Mouse (Mus musculus): Measurements from ENCODE around the gene Naip1.
"Not testable (repeated sequence)": the region's sequence is repeated elsewhere in the genome, so short reads cannot be mapped to it uniquely, and the experiment has no call there.

Gene Naip1

DNA sequence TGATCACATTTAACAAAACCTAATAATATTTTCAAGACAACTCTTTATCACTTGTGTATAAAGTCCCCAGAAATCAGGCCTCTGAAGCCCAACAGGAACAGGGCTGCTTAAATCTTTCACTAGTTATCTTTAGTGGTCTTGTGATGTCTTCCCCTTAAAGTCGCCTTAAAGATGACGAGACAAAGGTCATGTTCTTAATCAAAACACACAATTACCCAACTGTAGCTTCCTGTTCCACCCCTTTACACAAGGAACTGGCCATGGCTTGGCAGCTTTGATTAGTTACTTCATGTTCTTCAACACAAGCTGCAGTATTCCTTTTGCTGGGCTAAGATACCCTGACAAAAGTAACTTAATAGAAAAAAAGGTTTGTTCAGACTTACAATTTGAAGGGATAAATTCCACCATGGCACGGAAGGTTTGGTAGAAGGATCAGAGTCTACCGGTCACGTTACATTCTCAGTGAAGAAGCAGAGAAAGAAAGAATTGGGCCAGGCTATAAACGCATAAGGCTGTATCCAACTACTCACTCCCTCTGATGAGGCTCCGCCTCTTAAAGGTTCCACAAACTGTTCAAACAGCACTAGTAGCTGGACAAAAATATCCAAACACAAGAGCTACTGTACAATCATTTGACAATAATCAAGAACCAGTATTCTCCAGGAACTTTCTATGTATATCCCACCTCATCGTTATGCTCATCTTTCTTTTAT is at the start of gene Naip1:
Gene Naip1 (minus strand): TSS at position 455 of the 713 bp plus-strand sequence.
- in situ Hi-C loops (cut with MboI; ENCODE audit: low sequenced_read_pairs), result not testable (repeated sequence)

DNA sequence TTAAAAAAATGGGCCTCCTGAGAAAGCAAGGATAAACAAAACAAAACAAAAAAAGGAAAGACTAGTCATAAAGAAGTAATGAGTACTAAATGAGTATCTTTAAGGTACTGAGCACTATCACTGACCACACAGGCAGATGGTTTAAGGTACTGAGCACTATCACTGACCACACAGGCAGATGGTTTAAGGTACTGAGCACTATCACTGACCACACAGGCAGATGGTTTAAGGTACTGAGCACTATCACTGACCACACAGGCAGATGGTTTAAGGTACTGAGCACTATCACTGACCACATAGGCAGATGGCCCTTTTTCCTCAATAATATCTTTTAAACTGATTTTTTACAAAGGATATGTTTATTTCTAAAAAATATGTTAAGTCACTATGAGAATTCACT is 47.0 kb upstream of the Naip1 start:
- in situ Hi-C loops (cut with MboI; ENCODE audit: low sequenced_read_pairs), result not testable (repeated sequence)

DNA sequence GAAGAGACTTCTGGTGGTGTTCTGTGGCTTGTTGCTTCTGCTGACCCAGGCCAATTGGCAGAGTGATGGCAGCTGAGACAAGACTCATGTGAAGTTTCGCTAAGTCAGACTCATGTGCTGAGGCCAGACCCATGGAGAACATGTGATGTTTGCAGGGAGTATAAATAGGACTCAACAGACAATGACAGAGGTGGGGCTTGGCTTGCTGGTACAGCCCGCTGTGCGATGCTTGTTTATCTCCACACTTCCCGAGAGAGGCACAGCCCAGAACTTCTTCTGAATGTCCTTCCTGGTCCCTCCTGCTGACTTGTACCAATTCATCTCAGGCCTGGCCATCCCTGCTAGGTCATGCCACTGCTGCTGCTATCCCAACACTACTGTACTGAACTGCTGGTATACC is 42.7 kb upstream of the Naip1 start:
- in situ Hi-C loops (cut with MboI; ENCODE audit: low sequenced_read_pairs), result no loop called here

DNA sequence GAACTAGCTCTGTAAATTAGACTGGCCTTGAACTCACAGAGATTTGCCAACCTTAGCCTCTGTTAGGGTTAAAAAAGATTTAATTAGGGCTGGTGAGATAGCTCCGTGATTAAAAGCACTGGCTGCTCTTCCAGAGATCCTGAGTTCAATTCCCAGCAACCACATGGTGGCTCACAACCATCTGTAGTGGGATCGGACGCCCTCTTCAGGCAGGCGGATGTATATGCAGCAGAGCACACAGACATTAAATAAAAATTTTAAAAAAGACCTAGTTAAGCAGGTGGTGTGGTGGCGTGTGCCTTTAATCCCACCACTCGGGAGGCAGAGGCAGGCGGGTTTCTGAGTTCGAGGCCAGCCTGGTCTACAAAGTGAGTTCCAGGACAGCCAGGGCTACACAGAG is 41.7 kb upstream of the Naip1 start:
- in situ Hi-C loops (cut with MboI; ENCODE audit: low sequenced_read_pairs), result not testable (repeated sequence)

DNA sequence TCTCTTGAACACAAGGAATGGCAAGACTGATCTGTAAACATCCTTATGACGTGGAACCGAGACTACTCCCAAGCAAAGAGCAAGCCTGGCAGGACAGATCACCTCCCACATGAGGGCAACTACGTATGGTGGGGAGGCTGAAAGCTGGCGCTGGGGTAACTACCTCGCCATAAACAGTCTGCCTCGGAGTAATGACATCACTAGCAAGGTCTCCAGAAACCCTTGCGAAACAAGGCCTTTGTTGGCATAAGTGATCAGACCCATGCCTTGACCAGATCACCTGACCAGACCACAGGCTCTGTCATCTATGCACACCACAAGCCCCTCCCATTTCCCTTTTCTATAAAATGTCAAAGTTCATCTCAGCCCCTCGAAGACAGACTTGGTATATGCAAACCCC is 40.6 kb upstream of the Naip1 start:
- in situ Hi-C loops (cut with MboI; ENCODE audit: low sequenced_read_pairs), result no loop called here

DNA sequence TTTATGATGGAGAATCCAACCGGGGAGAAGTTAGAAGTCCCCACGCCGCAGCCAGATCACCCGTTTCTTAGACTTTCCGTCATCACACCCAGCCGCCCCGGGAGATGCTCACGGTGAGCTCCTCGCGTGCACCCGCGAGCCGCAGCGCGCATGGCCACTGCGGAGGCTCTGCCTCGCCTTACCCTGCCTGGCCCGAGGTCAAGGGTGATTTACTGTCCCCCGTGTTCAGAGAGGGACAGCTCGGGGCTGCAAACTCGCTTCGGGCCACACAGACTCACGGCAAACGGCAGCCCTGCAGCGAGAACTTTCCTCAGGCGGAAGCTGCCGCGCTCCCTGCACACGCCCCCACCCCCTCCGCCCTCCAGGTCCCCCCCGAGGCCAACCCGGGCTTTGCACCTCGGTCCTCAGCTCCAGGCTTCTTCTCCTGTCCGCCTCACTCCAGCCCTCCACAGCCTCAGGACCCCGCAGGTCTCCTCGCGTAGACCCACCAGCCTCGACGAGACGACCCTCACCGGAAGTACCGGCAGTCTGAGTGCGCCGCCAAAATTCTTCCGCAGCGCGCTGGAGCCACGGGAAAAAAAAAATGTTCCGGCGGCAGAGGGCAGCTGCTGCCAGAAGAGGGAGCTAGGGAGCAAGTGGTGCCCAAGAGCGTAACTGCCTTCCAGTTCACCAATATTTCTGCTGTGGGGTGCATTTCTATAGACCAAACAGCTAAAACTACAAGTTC is 39.6 kb upstream of the Naip1 start, which contains the start of gene Gtf2h2:
Gene Gtf2h2 (minus strand): TSS at position 519 of the 727 bp plus-strand sequence.
- in situ Hi-C loops (cut with MboI; ENCODE audit: low sequenced_read_pairs), result no loop called here

DNA sequence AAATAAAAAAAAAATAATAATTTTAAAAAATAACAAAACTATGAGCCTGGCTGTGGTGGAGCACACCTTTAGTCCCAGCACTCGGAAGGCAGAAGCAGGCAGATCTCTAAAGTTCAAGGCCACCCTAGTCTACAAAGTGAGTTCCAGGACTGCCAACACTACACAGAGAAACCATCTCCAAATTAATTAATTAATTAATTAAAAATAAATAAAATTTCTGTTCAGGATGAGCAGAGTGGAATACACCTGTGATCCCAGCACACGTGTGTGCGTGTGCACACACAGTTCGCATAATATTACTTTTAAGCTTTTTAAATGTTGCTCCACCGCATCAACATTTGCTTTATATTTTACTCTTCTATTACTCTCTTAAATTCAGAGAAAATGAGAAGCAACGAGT is 39.0 kb upstream of the Naip1 start:
- in situ Hi-C loops (cut with MboI; ENCODE audit: low sequenced_read_pairs), result no loop called here

DNA sequence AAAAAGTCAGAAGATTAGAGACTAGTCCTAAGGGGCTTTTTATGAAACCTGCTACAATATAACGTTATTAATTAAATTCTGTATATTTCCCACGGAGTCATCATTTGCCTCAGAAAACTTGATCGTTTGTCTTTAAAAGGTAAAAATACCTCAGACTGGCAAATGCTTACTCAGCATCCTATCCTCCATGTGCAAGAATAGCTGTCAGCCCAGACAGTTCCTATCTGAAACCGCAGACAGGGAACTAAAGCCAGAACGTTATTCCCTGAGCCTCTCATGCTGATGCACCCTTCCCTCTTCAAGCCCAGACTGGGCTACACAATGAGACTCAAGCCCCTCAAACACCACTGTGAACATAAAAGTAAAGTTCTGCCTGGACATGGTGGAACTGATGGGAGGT is 37.8 kb upstream of the Naip1 start:
- in situ Hi-C loops (cut with MboI; ENCODE audit: low sequenced_read_pairs), result no loop called here

DNA sequence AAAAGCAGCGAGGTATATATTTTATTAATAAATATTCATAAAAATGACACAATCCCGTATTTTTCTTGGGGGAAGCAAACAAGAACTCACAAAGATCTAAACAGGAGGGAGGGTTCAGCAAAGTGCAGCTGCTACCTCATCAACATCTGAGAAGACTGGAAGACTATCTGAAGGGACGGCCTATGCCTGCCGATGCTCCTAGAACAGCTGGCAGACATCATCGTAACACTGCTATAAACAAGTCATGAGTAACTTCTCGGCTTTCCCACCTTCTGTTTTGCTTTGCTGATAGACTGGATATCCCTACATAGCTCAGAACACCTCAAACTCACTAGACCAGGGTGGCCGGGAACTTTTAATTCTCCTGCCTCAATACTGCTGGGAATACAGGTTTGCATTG is 30.9 kb upstream of the Naip1 start:
- in situ Hi-C loops (cut with MboI; ENCODE audit: low sequenced_read_pairs), result no loop called here

DNA sequence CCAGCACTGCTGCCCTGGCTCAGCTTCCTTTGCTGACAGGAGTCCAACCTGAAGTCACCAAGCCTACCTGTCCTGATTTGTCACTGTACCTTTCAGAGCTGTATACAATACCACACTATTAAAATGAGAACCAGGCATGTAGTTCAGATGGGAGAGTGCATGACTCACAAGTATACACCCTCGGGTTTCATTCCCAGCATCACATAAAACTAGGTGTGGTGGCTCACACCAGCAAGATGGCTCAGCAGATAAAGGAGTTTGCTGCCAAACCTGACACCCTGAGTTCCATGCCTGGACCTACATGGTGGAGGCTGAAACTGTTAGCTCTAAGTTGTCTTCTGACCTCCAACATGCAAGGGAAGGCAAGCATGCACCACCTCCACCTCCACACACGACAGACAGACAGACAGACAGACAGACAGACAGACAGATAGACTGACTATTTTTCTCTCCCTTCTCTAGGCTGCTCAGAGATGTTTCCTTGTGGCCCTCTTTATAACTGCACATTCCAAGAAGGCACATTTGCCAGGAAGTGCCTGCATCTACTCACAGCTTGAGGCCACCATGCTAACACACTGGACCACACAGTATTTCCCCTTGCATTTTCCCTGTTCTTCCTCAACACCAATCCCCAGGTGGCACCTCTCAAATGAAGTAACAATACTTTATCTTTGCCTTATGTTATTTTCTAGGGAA is 11.0 kb upstream of the Naip1 start:
- in situ Hi-C loops (cut with MboI; ENCODE audit: low sequenced_read_pairs), result no loop called here

DNA sequence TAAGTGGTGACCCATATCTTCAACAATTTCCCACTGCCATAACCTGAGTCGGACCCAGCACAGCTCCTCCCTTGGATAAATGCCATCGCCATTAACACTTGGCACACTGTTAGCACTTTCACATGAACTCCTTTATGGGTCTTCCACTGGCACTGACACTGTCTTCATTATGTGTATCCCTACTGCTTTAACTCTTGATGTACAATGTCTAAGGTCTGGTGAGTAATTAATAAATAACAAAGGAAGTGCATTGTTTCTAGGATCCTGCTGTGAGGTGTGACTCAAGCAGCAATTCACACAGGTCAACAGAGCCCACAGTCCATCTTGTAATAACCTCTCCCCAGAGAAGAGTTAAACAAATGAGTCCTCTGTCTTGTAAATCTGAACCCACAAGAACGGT is 8.7 kb upstream of the Naip1 start:
- in situ Hi-C loops (cut with MboI; ENCODE audit: low sequenced_read_pairs), result no loop called here

DNA sequence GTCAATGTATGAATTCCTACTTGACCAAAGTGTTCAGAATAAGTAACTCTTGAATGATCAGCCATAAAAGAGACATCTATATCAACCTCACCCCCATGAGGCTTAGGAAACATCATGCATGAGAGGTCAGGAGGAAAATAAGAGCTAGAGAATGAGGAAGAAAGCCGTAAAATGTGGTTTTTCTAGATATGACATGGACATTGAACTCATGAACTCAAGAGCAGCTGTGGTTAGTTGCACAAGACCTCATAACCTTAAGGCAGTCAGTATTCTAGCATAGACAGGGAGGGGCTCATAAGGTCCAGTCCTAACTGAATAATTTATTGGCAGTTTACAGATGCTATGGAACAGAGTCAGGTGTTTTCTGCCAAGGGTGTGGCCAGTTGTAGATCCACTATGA is 3.2 kb downstream of the Naip1 start:
- in situ Hi-C loops (cut with MboI; ENCODE audit: low sequenced_read_pairs), result no loop called here

DNA sequence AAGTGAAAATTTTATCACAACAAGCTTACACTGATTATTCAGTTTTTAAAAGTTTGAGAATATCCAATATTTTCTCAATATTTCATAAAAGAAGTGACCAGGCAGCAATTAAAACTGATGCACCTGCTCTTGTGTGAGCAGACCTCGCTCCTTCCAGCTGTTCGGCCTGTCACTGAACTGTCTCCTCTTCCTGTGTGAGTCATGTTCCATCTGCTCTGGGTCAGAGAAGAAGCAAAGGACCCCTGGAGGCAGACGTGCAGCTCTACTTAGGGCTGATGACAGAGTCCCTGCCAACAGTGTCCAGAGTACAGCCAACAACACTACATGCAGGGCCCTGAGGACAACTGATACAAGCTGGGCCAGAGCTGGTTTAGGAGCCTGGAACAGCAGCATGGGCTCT is 12.6 kb downstream of the Naip1 start:
- in situ Hi-C loops (cut with MboI; ENCODE audit: low sequenced_read_pairs), result no loop called here

DNA sequence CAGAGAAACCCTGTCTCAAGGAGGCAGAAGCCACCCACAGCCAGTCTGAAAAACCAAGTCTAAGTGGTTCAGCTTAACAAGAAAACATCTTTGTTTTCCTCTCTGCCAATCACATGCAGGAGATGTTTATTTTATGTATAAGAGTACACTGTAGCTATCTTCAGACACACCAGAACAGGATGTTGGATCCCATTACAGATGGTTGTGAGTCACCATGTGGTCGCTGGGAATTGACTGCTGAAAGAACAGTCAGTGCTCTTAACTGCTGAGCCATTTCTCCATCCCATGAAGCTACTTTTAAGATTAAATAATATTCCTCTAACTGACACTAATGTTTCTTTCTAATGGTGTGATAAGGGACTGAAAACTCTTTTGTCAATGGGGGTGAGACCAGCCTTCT is 14.0 kb downstream of the Naip1 start:
- in situ Hi-C loops (cut with MboI; ENCODE audit: low sequenced_read_pairs), result no loop called here

DNA sequence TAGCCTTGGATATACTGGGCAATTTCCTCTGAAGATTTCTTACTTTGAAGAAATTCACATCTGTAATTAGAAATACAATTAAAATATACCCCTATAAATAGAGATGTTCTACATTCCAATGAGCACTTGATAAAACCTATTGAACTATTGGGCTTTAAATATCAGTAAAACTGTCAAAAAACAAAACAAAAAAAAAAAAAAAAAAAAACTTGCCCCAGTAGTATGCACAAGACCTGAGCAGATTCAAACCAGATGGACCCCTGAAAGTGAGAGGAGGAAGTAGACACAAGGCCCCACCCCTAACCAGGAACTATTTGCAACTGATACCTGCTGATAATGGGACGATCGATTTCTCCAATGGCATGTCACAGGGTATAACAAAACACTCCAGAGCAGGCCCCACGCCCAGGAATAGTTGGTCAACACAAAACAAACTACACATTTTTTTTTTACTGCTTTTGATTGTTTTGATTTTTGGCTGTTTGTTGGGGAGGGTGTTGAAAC is 15.3 kb downstream of the Naip1 start:
- in situ Hi-C loops (cut with MboI; ENCODE audit: low sequenced_read_pairs), result no loop called here

DNA sequence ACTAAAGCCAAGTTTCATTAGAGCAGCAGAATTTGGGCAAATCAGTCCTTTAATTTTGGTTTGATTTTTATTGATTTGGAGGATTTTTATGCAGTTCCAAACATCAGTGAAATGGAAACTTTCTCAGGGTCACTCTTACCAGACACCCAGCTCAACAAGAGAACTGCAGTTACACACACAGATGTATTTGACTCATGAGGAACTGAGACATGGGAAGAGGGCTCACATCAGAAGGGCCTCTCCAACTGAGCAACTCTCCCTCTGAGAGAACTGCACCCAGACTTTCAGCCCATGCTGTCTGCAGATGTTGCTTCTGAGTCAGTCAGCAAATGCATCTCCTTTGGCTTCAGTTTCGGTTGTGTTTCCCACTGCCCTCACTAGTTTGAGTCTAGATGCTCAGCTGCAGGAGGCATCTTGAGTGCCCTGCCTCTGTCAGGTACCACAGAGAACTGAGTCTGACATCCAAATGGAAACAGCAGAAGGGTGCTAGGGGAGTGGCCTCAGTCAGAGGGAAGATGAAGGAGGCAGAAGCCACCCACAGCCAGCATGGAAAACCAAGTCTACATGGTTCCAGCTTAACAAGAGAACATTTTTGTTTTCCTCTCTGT is 16.0 kb downstream of the Naip1 start:
- in situ Hi-C loops (cut with MboI; ENCODE audit: low sequenced_read_pairs), result not testable (repeated sequence)

DNA sequence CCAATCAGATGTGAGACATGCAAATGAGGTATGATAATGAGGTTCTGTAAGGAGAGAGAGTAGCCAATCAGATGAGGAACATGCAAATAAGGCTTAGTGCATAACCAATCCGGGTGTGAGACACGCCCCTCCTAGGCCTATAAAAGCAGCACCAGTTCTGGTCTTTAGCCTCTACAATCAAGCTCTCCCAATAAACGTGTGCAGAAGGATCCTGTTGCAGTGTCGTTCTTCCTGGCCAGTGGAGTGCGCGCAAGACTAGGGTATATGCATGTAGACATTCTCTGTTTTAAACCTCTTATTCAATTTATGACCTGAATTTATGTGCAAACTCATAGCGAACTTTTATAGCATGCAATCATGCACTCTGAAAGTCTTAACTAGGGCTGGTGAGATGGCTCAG is 32.7 kb downstream of the Naip1 start:
- in situ Hi-C loops (cut with MboI; ENCODE audit: low sequenced_read_pairs), result loop anchor here (10.0 kb wide), 1 partner anchor 305 kb away; no protein-coding TSS in a partner anchor

DNA sequence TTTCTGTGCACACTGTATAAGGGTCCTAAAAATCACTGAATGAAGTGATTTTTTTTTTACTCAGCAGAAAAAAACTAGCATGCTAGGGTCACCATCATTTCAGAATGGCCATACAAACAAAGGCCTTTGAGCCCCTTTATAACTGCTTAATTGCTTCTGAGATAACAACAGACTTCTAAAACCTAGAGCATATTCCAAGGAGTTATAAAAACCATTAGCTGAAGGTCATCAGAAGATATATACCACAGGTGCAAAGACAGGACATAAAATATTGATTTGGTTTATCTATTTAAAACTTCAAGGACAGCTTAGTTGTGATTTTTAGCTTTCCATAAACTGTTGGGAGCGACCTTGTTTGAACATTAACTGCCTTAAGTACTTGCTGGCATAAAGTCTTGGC is 38.2 kb downstream of the Naip1 start:
- in situ Hi-C loops (cut with MboI; ENCODE audit: low sequenced_read_pairs), result loop anchor here (10.0 kb wide), 1 partner anchor 300 kb away; no protein-coding TSS in a partner anchor

DNA sequence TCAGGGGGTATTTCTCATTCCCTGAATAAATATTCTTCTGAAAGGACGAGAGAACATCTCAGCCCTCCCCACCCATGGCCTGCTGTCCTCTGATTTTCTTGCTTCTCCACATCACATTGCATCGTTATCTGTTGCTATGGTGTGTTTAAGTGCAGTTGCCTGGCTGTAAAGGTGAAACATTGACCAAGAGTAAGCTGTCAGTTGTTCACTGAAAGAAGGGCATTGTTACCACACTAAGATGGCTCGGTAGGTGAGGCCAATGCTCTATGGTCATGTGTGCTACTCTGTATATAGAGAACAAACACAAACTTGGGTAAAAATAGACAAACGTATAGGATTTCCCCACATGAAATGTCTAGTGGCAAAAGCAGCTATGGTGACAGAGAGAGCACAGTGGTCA is 42.8 kb downstream of the Naip1 start:
- in situ Hi-C loops (cut with MboI; ENCODE audit: low sequenced_read_pairs), result loop anchor here (10.0 kb wide), 1 partner anchor 295 kb away; no protein-coding TSS in a partner anchor

DNA sequence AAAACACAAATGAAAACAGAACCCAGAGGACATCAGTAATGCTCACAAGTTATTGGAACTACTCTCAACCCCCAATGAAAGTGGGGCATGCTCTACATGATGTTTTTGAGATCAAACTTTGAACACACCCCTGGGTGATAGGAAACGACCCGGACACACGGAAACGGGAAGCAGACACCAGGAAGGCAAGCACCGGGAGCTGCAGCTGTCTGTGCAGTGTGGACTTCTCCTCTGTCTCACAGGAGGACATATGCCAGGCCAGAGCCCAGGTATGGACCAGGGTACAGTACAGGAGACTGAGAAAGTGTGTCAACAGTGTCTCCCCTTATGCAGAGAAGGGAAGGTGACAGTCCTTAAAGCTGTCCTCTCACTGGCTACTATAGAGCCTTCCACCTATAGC is 43.5 kb downstream of the Naip1 start:
- in situ Hi-C loops (cut with MboI; ENCODE audit: low sequenced_read_pairs), result no loop called here

DNA sequence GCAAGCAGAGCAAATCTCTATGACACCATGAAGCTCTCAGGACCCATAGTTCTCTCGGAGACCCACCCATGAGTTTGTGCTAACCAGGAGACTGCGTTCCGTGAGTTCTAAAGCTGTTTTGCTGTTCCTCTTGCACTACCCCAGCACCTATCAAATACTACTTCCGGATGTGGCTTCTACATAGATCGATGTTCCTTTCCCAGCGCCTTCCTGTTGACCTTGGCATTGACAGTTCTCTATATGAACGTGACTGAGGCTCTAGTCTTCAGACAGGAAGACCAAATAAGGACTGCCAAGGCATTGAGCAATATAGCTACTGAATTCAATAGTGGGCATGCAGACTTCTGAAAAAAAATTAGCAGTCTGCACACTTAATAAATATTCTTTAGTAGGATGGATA is 44.4 kb downstream of the Naip1 start:
- in situ Hi-C loops (cut with MboI; ENCODE audit: low sequenced_read_pairs), result no loop called here
